Mouse (Mus musculus): ENCODE measurements around the gene C5ar1. TPM values are rescaled to one million over a fixed set of nuclear protein-coding genes. Genes with fewer than 3 reads are reported as not detected.

The C5ar1 gene
- polyA plus RNA-seq, 1 experiment from 2014 or later = 2.1 TPM

DNA sequence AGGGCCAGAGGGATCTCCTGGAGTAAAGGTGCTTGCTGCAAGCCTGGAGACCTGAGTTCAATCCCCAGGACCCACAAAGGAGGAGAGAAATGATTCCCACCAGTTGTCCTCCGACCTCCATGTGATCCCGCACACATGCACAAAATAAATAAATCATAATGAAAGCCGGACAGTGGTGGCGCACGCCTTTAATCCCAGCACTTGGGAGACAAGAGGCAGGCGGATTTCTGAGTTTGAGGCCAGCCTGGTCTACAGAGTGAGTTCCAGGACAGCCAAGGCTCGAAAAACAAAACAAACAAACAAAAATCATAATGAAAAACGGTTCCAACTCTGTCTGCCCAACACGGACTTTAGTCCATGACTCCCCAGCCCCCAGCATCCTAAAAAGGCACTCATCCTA is 25.6 kb upstream of the C5ar1 start:
- 71% methylated on average over 9 of the region's 9 CpGs for WGBS
- no peak overlapping the region for H3K27ac ChIP-seq (ENCODE audit: low read depth, low read length)
- no peak overlapping the region for H3K9ac ChIP-seq (ENCODE audit: low read length)
- peaks cover 5% of the 10 kb centered on the region for H3K36me3 ChIP-seq (ENCODE audit: control insufficient read depth, insufficient read depth, low read length)
- H3K4me2 ChIP-seq (ENCODE audit: low read depth) = peak overlapping the region; percentile 42
- ATAC-seq (ENCODE audit: insufficient read depth, low FRiP score, low TSS enrichment) (no peak), DNase-seq (ENCODE audit: low spot score) (no peak)
- no peaks in the 10 kb centered on the region for H3K9me3 ChIP-seq (ENCODE audit: control insufficient read depth, low read length)
- no peak overlapping the region; the same call in 1 of the 2 replicates for H3K4me3 ChIP-seq (ENCODE audit: low read depth, low read length)
- no peaks in the 10 kb centered on the region; the same call in 1 of the 2 replicates for H3K4me1 ChIP-seq (ENCODE audit: control insufficient read depth, insufficient read depth, low read length)
- H3K27me3 ChIP-seq (ENCODE audit: control insufficient read depth, insufficient read depth, low read length) = no peaks in the 10 kb centered on the region

GRCm38 (mm10) chr7:16284001-16284400 is 24.7 kb upstream of the C5ar1 start:
- no peak overlapping the region for H3K9ac ChIP-seq (ENCODE audit: low read length)
- DNase-seq (ENCODE audit: low spot score) (no peak), ATAC-seq (ENCODE audit: insufficient read depth, low FRiP score, low TSS enrichment) (no peak)
- no peak overlapping the region for H3K27ac ChIP-seq (ENCODE audit: low read depth, low read length)
- H3K27me3 ChIP-seq (ENCODE audit: control insufficient read depth, insufficient read depth, low read length) = no peaks in the 10 kb centered on the region
- no peaks in the 10 kb centered on the region for H3K9me3 ChIP-seq (ENCODE audit: control insufficient read depth, low read length)
- H3K4me2 ChIP-seq (ENCODE audit: low read depth) = no peak overlapping the region
- H3K36me3 ChIP-seq (ENCODE audit: control insufficient read depth, insufficient read depth, low read length) = peaks cover 5% of the 10 kb centered on the region
- 93% methylated on average over 8 of the region's 8 CpGs for WGBS
- H3K4me3 ChIP-seq (ENCODE audit: low read depth, low read length) = no peak overlapping the region
- no peaks in the 10 kb centered on the region; the same call in 1 of the 2 replicates for H3K4me1 ChIP-seq (ENCODE audit: control insufficient read depth, insufficient read depth, low read length)

DNA sequence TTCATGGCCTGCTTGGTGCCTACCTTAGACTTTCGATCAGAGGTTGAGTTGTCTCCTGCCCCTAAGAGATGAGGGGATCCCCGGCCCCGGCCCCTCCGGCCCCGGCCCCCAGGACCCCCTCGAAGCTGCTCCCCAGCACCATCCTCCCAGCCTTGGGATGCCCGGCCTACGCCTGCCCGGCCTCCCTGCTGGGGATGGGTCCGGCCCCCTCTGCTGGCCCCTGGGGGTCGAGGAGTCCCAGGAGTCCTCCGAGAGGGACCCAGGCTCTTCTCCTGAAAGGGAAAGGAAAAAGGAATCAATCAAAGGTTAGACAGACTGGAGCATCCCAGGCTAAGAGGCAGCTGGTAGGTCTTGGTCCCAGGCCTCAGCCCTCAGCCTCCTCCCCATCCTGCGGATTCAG is 23.0 kb upstream of the C5ar1 start:
- Histone ChIP-seq H3K4me1 (ENCODE audit: control insufficient read depth, insufficient read depth, low read length) (no peaks in the 10 kb centered on the region; the same call in 1 of the 2 replicates), H3K4me3 (ENCODE audit: low read depth, low read length) (no peak overlapping the region), H3K9ac (ENCODE audit: low read length) (no peak overlapping the region), H3K27me3 (ENCODE audit: control insufficient read depth, insufficient read depth, low read length) (no peaks in the 10 kb centered on the region), H3K27ac (ENCODE audit: low read depth, low read length) (no peak overlapping the region), H3K4me2 (ENCODE audit: low read depth) (no peak overlapping the region), H3K36me3 (ENCODE audit: control insufficient read depth, insufficient read depth, low read length) (peaks cover 10% of the 10 kb centered on the region), H3K9me3 (ENCODE audit: control insufficient read depth, low read length) (no peaks in the 10 kb centered on the region)
- ATAC-seq (ENCODE audit: insufficient read depth, low FRiP score, low TSS enrichment) (no peak), DNase-seq (ENCODE audit: low spot score) (no peak)
- 97% methylated on average over 12 of the region's 13 CpGs for WGBS

DNA sequence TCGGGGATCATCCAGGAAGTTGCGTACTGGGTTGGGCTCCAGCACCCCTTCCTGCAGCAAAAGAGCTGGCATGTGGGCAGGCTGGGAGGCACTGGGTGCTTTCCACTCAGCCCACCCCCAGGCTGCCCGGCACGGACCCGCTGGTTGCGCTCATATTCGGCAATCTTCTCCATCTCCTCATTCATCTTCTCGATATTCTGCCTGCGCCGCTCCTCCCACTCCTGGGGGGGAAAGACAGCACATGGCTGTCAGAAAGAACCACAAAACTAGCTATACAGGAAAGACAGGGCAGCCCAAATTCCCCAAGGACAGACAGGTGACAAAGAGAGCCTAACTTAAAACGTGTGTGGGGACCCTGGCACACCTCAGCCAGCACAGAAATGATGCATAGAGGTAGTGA is 21.4 kb upstream of the C5ar1 start:
- ATAC-seq (ENCODE audit: insufficient read depth, low FRiP score, low TSS enrichment) (no peak), DNase-seq (ENCODE audit: low spot score) (no peak)
- Histone ChIP-seq H3K4me2 (ENCODE audit: low read depth) (no peak overlapping the region), H3K27me3 (ENCODE audit: control insufficient read depth, insufficient read depth, low read length) (no peaks in the 10 kb centered on the region), H3K9me3 (ENCODE audit: control insufficient read depth, low read length) (no peaks in the 10 kb centered on the region), H3K4me1 (ENCODE audit: control insufficient read depth, insufficient read depth, low read length) (no peaks in the 10 kb centered on the region; the same call in 1 of the 2 replicates), H3K4me3 (ENCODE audit: low read depth, low read length) (no peak overlapping the region), H3K27ac (ENCODE audit: low read depth, low read length) (no peak overlapping the region), H3K9ac (ENCODE audit: low read length) (no peak overlapping the region), H3K36me3 (ENCODE audit: control insufficient read depth, insufficient read depth, low read length) (peaks cover 10% of the 10 kb centered on the region)
- 92% methylated on average over 11 of the region's 11 CpGs for WGBS

- no peaks in the 10 kb centered on the region for H3K9me3 ChIP-seq (ENCODE audit: control insufficient read depth, low read length)
- H3K4me1 ChIP-seq (ENCODE audit: control insufficient read depth, insufficient read depth, low read length) = peaks cover 14% of the 10 kb centered on the region
- 0 out of 2 replicates have a peak, but pooled peaks cover 2% of the 10 kb centered on the region for H3K27me3 ChIP-seq (ENCODE audit: control insufficient read depth, insufficient read depth, low read length)
- H3K36me3 ChIP-seq (ENCODE audit: control insufficient read depth, insufficient read depth, low read length) = peaks cover 5% of the 10 kb centered on the region
- no peak overlapping the region for H3K4me3 ChIP-seq (ENCODE audit: low read depth, low read length)
- H3K27ac ChIP-seq (ENCODE audit: low read depth, low read length) = no peak overlapping the region
- no peak overlapping the region for H3K9ac ChIP-seq (ENCODE audit: low read length)
- DNase-seq (ENCODE audit: low spot score) (no peak), ATAC-seq (ENCODE audit: insufficient read depth, low FRiP score, low TSS enrichment) (no peak)
- H3K4me2 ChIP-seq (ENCODE audit: low read depth) = no peak overlapping the region
- 88% methylated on average over 10 of the region's 10 CpGs for WGBS
Observed at GRCm38 (mm10) chr7:16274922-16275890, 15.9 kb upstream of the C5ar1 start.

DNA sequence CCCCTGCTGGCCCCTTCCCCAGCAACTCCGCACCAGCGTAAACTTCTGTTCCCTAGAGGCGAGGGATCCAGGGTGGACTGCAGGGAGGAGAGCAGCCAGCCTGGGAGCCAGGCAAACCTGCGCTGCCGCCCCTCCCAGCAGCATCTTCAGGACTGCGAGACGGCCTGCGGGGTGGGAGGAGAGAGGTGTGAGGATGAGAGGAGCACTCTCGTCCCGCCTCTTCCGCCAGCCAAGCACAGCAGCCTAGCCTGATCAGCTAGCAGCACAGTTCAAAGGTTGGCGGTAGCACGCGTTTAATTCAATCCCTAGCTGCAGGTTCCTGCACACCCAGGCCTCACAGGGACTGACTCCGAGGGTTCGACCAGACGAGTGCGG is 14.4 kb upstream of the C5ar1 start:
- H3K4me3 ChIP-seq (ENCODE audit: low read depth, low read length) = peak overlapping the region; percentile 75
- H3K27ac ChIP-seq (ENCODE audit: low read depth, low read length) = peak overlapping the region; percentile 85
- no peaks in the 10 kb centered on the region for H3K9me3 ChIP-seq (ENCODE audit: control insufficient read depth, low read length)
- ATAC-seq (ENCODE audit: insufficient read depth, low FRiP score, low TSS enrichment) = peak; percentile 70
- H3K36me3 ChIP-seq (ENCODE audit: control insufficient read depth, insufficient read depth, low read length) = peaks cover 5% of the 10 kb centered on the region; the same call in 1 of the 2 replicates
- H3K4me1 ChIP-seq (ENCODE audit: control insufficient read depth, insufficient read depth, low read length) = peaks cover 14% of the 10 kb centered on the region
- 0 out of 2 replicates have a peak, but pooled peaks cover 2% of the 10 kb centered on the region for H3K27me3 ChIP-seq (ENCODE audit: control insufficient read depth, insufficient read depth, low read length)
- peak overlapping the region; percentile 97 for H3K4me2 ChIP-seq (ENCODE audit: low read depth)
- H3K9ac ChIP-seq (ENCODE audit: low read length) = peak overlapping the region; percentile 48
- DNase-seq (ENCODE audit: low spot score) = no peak
- under 1% methylated on average over 18 of the region's 18 CpGs for WGBS

DNA sequence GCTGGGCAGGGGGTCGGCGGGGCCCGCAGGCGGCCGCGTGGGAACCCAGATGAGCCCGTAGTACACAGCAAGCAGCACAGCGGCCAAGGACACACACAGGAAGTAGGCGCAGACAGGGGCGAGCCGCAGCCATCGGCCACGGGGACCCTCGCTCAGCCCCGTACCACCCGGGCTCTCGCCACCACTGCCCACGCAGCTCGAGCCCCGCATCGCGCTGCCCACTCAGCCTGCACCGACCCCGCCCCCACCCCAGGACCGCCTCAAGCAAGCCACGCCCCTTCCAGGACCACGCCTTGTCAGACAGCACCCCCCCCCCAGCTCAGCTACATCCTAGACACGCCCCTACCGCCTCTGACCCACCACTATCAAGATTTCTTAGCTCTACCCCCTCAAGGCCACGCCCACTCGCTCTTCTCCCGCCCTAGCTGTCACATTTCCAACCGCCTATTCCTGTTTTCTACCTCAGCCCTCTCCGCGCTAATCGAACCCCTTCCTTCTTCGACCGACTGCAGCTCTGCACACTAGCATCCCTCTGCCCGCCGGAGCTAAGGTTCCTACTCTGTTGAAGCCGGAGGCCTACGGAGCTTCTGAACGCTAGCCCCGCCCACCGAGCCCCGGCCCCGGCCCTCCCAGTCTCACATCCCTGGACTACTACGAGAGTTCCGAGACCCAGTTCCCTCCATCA is 13.9 kb upstream of the C5ar1 start, which contains the start of gene Inafm1:
Inafm1 (minus strand) TSS at position 537 of the 685 bp plus-strand sequence.
- Histone ChIP-seq H3K36me3 (ENCODE audit: control insufficient read depth, insufficient read depth, low read length) (peaks cover 2% of the 10 kb centered on the region; the same call in 1 of the 2 replicates), H3K4me1 (ENCODE audit: control insufficient read depth, insufficient read depth, low read length) (peaks cover 14% of the 10 kb centered on the region), H3K27ac (ENCODE audit: low read depth, low read length) (peak within 1 kb of the TSS; percentile 85), H3K27me3 (ENCODE audit: control insufficient read depth, insufficient read depth, low read length) (0 out of 2 replicates have a peak, but pooled peaks cover 2% of the 10 kb centered on the region), H3K9me3 (ENCODE audit: control insufficient read depth, low read length) (no peaks in the 10 kb centered on the region), H3K4me2 (ENCODE audit: low read depth) (peak within 1 kb of the TSS; percentile 97), H3K9ac (ENCODE audit: low read length) (peak within 1 kb of the TSS; percentile 80), H3K4me3 (ENCODE audit: low read depth, low read length) (peak within 1 kb of the TSS; percentile 75)
- DNase-seq (ENCODE audit: low spot score) (peak; percentile 91), ATAC-seq (ENCODE audit: insufficient read depth, low FRiP score, low TSS enrichment) (peak; percentile 80)
- WGBS = under 1% methylated on average over 49 of the region's 49 CpGs

GRCm38 (mm10) chr7:16272681-16273080 is 13.3 kb upstream of the C5ar1 start:
- H3K9ac ChIP-seq (ENCODE audit: low read length) = peak overlapping the region; percentile 80
- WGBS = 0% methylated on average over 45 of the region's 46 CpGs
- H3K27ac ChIP-seq (ENCODE audit: low read depth, low read length) = peak overlapping the region; percentile 85
- DNase-seq (ENCODE audit: low spot score) (peak; percentile 72), ATAC-seq (ENCODE audit: insufficient read depth, low FRiP score, low TSS enrichment) (peak; percentile 77)
- peak overlapping the region; percentile 75 for H3K4me3 ChIP-seq (ENCODE audit: low read depth, low read length)
- 0 out of 2 replicates have a peak, but pooled peaks cover 2% of the 10 kb centered on the region for H3K27me3 ChIP-seq (ENCODE audit: control insufficient read depth, insufficient read depth, low read length)
- peaks cover 14% of the 10 kb centered on the region for H3K4me1 ChIP-seq (ENCODE audit: control insufficient read depth, insufficient read depth, low read length)
- H3K4me2 ChIP-seq (ENCODE audit: low read depth) = peak overlapping the region; percentile 97
- no peaks in the 10 kb centered on the region; the same call in 1 of the 2 replicates for H3K36me3 ChIP-seq (ENCODE audit: control insufficient read depth, insufficient read depth, low read length)
- no peaks in the 10 kb centered on the region for H3K9me3 ChIP-seq (ENCODE audit: control insufficient read depth, low read length)

Data from neural tube, embryonic 11.5 days (tissue).